Mouse (Mus musculus): ENCODE results near the gene Tlcd2.
"Not testable (repeated sequence)": the region's sequence is repeated elsewhere in the genome, so short reads cannot be mapped to it uniquely, and the experiment has no call there.

The Tlcd2 gene

GRCm38 (mm10) chr11:75450304-75450908 lies 11.1 kb upstream of the Tlcd2 start:
- no peak for DNase-seq (ENCODE audit: low spot score in 2 of 2)

GRCm38 (mm10) chr11:75450936-75451335 lies 10.6 kb upstream of the Tlcd2 start:
- DNase-seq (ENCODE audit: low spot score in 2 of 2): no peak

GRCm38 (mm10) chr11:75452081-75452480 lies 9.4 kb upstream of the Tlcd2 start:
- no peak for DNase-seq (ENCODE audit: low spot score in 2 of 2)

GRCm38 (mm10) chr11:75452812-75453557 lies 8.5 kb upstream of the Tlcd2 start:
- no peak for DNase-seq (ENCODE audit: low spot score in 2 of 2)

- peak; percentile 81 to 88 for DNase-seq (ENCODE audit: low spot score in 2 of 2)
These were observed 7.3 kb upstream of the Tlcd2 start, which contains the start of gene Wdr81 for GRCm38 (mm10) chr11:75453991-75454930. TSS of gene Wdr81 (minus strand) at chr11:75454717.

GRCm38 (mm10) chr11:75455041-75455736 lies 6.3 kb upstream of the Tlcd2 start:
- DNase-seq (ENCODE audit: low spot score in 2 of 2): no peak

- not testable (repeated sequence) for DNase-seq (ENCODE audit: low spot score in 2 of 2)
These were observed 5.5 kb upstream of the Tlcd2 start for GRCm38 (mm10) chr11:75455971-75456370.

- no peak for DNase-seq (ENCODE audit: low spot score in 2 of 2)
These were observed 5.1 kb upstream of the Tlcd2 start for GRCm38 (mm10) chr11:75456440-75456871.

GRCm38 (mm10) chr11:75458169-75458568 lies 3.3 kb upstream of the Tlcd2 start:
- no peak for DNase-seq (ENCODE audit: low spot score in 2 of 2)

- no peak for DNase-seq (ENCODE audit: low spot score in 2 of 2)
These were observed 2.9 kb upstream of the Tlcd2 start for GRCm38 (mm10) chr11:75458628-75459041.

GRCm38 (mm10) chr11:75459141-75459711 lies 2.3 kb upstream of the Tlcd2 start:
- DNase-seq (ENCODE audit: low spot score in 2 of 2): no peak

- DNase-seq (ENCODE audit: low spot score in 2 of 2): no peak
These were observed 1.8 kb upstream of the Tlcd2 start for GRCm38 (mm10) chr11:75459751-75460102.

- peak; percentile 86 for DNase-seq (ENCODE audit: low spot score in 2 of 2)
These were observed 1.2 kb upstream of the Tlcd2 start for GRCm38 (mm10) chr11:75460103-75460843.

- no peak for DNase-seq (ENCODE audit: low spot score in 2 of 2)
These were observed 283 bp downstream of the Tlcd2 start for GRCm38 (mm10) chr11:75461743-75462252.

GRCm38 (mm10) chr11:75462253-75462783 lies 803 bp downstream of the Tlcd2 start:
- DNase-seq (ENCODE audit: low spot score in 2 of 2): peak; percentile 80 to 85

- peak; percentile 90 to 94 for DNase-seq (ENCODE audit: low spot score in 2 of 2)
These were observed 1.4 kb downstream of the Tlcd2 start for GRCm38 (mm10) chr11:75462865-75463336.

- DNase-seq (ENCODE audit: low spot score in 2 of 2): no peak
These were observed 2.1 kb downstream of the Tlcd2 start for GRCm38 (mm10) chr11:75463624-75464023.

- DNase-seq (ENCODE audit: low spot score in 2 of 2): no peak
These were observed 2.9 kb downstream of the Tlcd2 start for GRCm38 (mm10) chr11:75464417-75464816.

GRCm38 (mm10) chr11:75465051-75465450 lies 3.5 kb downstream of the Tlcd2 start:
- DNase-seq (ENCODE audit: low spot score in 2 of 2): no peak
